8 mouse cellular contexts compared by ENCODE assay signal in genomic region chr9:108047601-108048565, GRCm38 (mm10). TPM values are rescaled to one million over a fixed set of nuclear protein-coding genes. Genes with fewer than 3 reads are reported as not detected.
DNase-seq lines count a peak whose midpoint lies in the region; ATAC-seq and TF ChIP-seq lines count a peak whose summit lies in the region.

No protein-coding gene starts in this region.

- H3K36me3 ChIP-seq in C2C12 (ENCODE audit: control insufficient read depth, insufficient read depth), result peaks cover 21% of the 10 kb centered on the region
- H3K36me3 ChIP-seq in forebrain, embryonic 14.5 days (ENCODE audit: control insufficient read depth, insufficient read depth, low read length), result peaks cover 61% of the 10 kb centered on the region
- H3K36me3 ChIP-seq in liver, embryonic 12.5 days, result peaks cover 70% of the 10 kb centered on the region

- H3K79me3 ChIP-seq in C2C12 (ENCODE audit: low read depth), result peaks cover 1% of the 10 kb centered on the region

- H3K27me3 ChIP-seq in C2C12 (ENCODE audit: control insufficient read depth, insufficient read depth, insufficient read length), result no peaks in the 10 kb centered on the region
- H3K27me3 ChIP-seq in forebrain, embryonic 14.5 days (replicated peaks; ENCODE audit: control insufficient read depth, insufficient read depth, low read length), result no peaks in the 10 kb centered on the region
- no peaks in the 10 kb centered on the region for H3K27me3 ChIP-seq in liver, embryonic 12.5 days (replicated peaks)

- H3K9ac ChIP-seq in forebrain, embryonic 14.5 days (ENCODE audit: low read length), result peak overlapping the region; percentile 73
- peak overlapping the region; percentile 73 for H3K9ac ChIP-seq in liver, embryonic 12.5 days

- WGBS in forebrain, embryonic 14.5 days, result 50% methylated on average over 17 of the region's 17 CpGs
- WGBS in liver, embryonic 12.5 days (ENCODE audit: insufficient replicate concordance), result 36% methylated on average over 17 of the region's 17 CpGs

- no peak for ATAC-seq in forebrain, embryonic 14.5 days
- ATAC-seq in liver, embryonic 12.5 days, result no peak; the same call in 1 of the 2 replicates

- peak overlapping the region; percentile 30 for H3K4me3 ChIP-seq in C2C12 (ENCODE audit: insufficient read depth, poor library complexity, severe bottlenecking)
- peak overlapping the region; percentile 72 for H3K4me3 ChIP-seq in forebrain, embryonic 14.5 days (ENCODE audit: low read depth, low read length)
- peak overlapping the region; percentile 79 for H3K4me3 ChIP-seq in liver, embryonic 12.5 days

- peak overlapping the region; percentile 42 for H3ac ChIP-seq in C2C12 (ENCODE audit: control insufficient read depth, insufficient read length, low read depth)

- peaks cover 12% of the 10 kb centered on the region for H3K79me2 ChIP-seq in C2C12 (ENCODE audit: control insufficient read depth, insufficient read depth)

- H3K27ac ChIP-seq in forebrain, embryonic 14.5 days (ENCODE audit: low read depth, low read length), result peak overlapping the region; percentile 55; the same call in 1 of the 2 replicates
- peak overlapping the region; percentile 91 for H3K27ac ChIP-seq in liver, embryonic 12.5 days

- no peak for TF ChIP-seq CTCF in C2C12 (IDR thresholded peaks at IDR 0.05; ENCODE audit: control insufficient read depth, insufficient read depth, insufficient read length)

- peak overlapping the region; percentile 89 for H3K4me2 ChIP-seq in forebrain, embryonic 14.5 days (ENCODE audit: low read length)
- peak overlapping the region; percentile 94 for H3K4me2 ChIP-seq in liver, embryonic 12.5 days

- DNase-seq in cerebellum, adult 9-10 months, result peak; percentile 39
- DNase-seq in cerebellum, adult 8-10 months, result no peak
- no peak for DNase-seq in forebrain, embryonic 14.5 days (ENCODE audit: low spot score)
- DNase-seq in right cerebral cortex, postnatal 14 days, result no peak
- DNase-seq in ovary, postnatal 36 days (ENCODE audit: low spot score), result no peak
- no peak for DNase-seq in right cerebral cortex, adult 2 months (ENCODE audit: low spot score in 2 of 2)

- peaks cover 9% of the 10 kb centered on the region for H3K4me1 ChIP-seq in forebrain, embryonic 14.5 days (ENCODE audit: control insufficient read depth, insufficient read depth, low read length)
- H3K4me1 ChIP-seq in liver, embryonic 12.5 days, result peaks cover 59% of the 10 kb centered on the region

- no peaks in the 10 kb centered on the region for H3K9me3 ChIP-seq in forebrain, embryonic 14.5 days (replicated peaks; ENCODE audit: control insufficient read depth, low read length)
- no peaks in the 10 kb centered on the region for H3K9me3 ChIP-seq in liver, embryonic 12.5 days (replicated peaks)

TF ChIP-seq in C2C12, 6 proteins besides CTCF, POLR2A, EP300 and RAD21:
- TF ChIP-seq MAX (IDR thresholded peaks at IDR 0.05), result no peak
- no peak for TF ChIP-seq MYOD1 (IDR thresholded peaks at IDR 0.05; ENCODE audit: control insufficient read depth, insufficient read length, low read depth)

RNA-seq across cellular contexts. Expression of gene Gmppb, which starts 1.2 kb away (rescaled TPM):
- polyA plus RNA-seq in C2C12 (2012; fragmentation: generic; extraction: Trizol), result 23.5 TPM
- polyA plus RNA-seq in forebrain, embryonic 14.5 days (2014; fragmentation: Nextera tagmentation; extraction: Ambion mirVana), result 18.5 and 20.0 TPM in 2 replicates
- polyA plus RNA-seq in liver, embryonic 12.5 days (2016; fragmentation: Nextera tagmentation; extraction: Ambion mirVana), result 22.1 and 22.6 TPM in 2 replicates

RNA-seq across cellular contexts. Expression of gene Amigo3, which starts 5.1 kb away (rescaled TPM):
- polyA plus RNA-seq in C2C12 (2012; fragmentation: generic; extraction: Trizol), result 1.9 TPM
- polyA plus RNA-seq in forebrain, embryonic 14.5 days (2014; fragmentation: Nextera tagmentation; extraction: Ambion mirVana), result 2.2 and 2.3 TPM in 2 replicates
- 2.2 and 2.5 TPM in 2 replicates for polyA plus RNA-seq in liver, embryonic 12.5 days (2016; fragmentation: Nextera tagmentation; extraction: Ambion mirVana)

RNA-seq across cellular contexts. Expression of gene Mst1, which starts 32.4 kb away (rescaled TPM):
- polyA plus RNA-seq in C2C12 (2012; fragmentation: generic; extraction: Trizol), result 0.09 TPM
- not detected in 2 replicates for polyA plus RNA-seq in forebrain, embryonic 14.5 days (2014; fragmentation: Nextera tagmentation; extraction: Ambion mirVana)
- 14.5 and 15.7 TPM in 2 replicates for polyA plus RNA-seq in liver, embryonic 12.5 days (2016; fragmentation: Nextera tagmentation; extraction: Ambion mirVana)

RNA-seq across cellular contexts. Expression of gene Rnf123, which starts 35.3 kb away (rescaled TPM):
- 15.4 TPM for polyA plus RNA-seq in C2C12 (2012; fragmentation: generic; extraction: Trizol)
- 37.5 and 42.7 TPM in 2 replicates for polyA plus RNA-seq in forebrain, embryonic 14.5 days (2014; fragmentation: Nextera tagmentation; extraction: Ambion mirVana)
- polyA plus RNA-seq in liver, embryonic 12.5 days (2016; fragmentation: Nextera tagmentation; extraction: Ambion mirVana), result 96.6 and 101 TPM in 2 replicates

RNA-seq across cellular contexts. Expression of gene Ip6k1, which starts 45.6 kb away (rescaled TPM):
- 30.8 TPM for polyA plus RNA-seq in C2C12 (2012; fragmentation: generic; extraction: Trizol)
- 39.3 and 48.1 TPM in 2 replicates for polyA plus RNA-seq in forebrain, embryonic 14.5 days (2014; fragmentation: Nextera tagmentation; extraction: Ambion mirVana)
- 43.7 and 47.7 TPM in 2 replicates for polyA plus RNA-seq in liver, embryonic 12.5 days (2016; fragmentation: Nextera tagmentation; extraction: Ambion mirVana)

Comparison
In these comparisons a context has a peak if more than half of its experiments do, and no peak if none do; other contexts are left out.
1. RNA of gene Mst1, which starts 32.4 kb away (polyA plus RNA-seq): 14.5 to 15.7 TPM in liver, embryonic 12.5 days; 0.09 TPM in C2C12 (single experiment) and not detected in forebrain, embryonic 14.5 days; every median in the first group is over 10 times any median in the second.
2. Peak in every context shown above with its lines, with median percentiles within 50 percentile points of each other: H3K4me3 ChIP-seq.